Mouse (Mus musculus): Measurements from ENCODE around the gene Atp5c1. TPM values are rescaled to one million over a fixed set of nuclear protein-coding genes. Genes with fewer than 3 reads are reported as not detected.

Gene Atp5c1
- polyA plus RNA-seq, 2 experiments, result 334 to 578 TPM

- WGBS, result 31% methylated on average over 9 of the region's 9 CpGs
- no peaks in the 10 kb centered on the region for H3K27me3 ChIP-seq (ENCODE audit: control insufficient read depth, insufficient read depth, low read length)
- no peak overlapping the region for H3K27ac ChIP-seq (replicated peaks; ENCODE audit: low read depth, low read length)
- H3K9me3 ChIP-seq (ENCODE audit: control insufficient read depth, low read length), result no peaks in the 10 kb centered on the region
- H3K4me3 ChIP-seq (replicated peaks; ENCODE audit: low read length), result no peak overlapping the region
- no peak overlapping the region for H3K9ac ChIP-seq (ENCODE audit: low read depth, low read length, severe bottlenecking)
- DNase-seq (ENCODE audit: low spot score) (peak; percentile 69), ATAC-seq (ENCODE audit: low FRiP score, low read depth) (no peak)
- H3K4me1 ChIP-seq (ENCODE audit: control insufficient read depth, insufficient read depth, low read length), result no peaks in the 10 kb centered on the region
- H3K4me2 ChIP-seq (replicated peaks; ENCODE audit: low read depth, low read length, severe bottlenecking), result no peak overlapping the region
- no peak for TF ChIP-seq POLR2A (IDR thresholded peaks at IDR 0.05; ENCODE audit: borderline replicate concordance, extremely low read depth, insufficient read depth, insufficient read length)
- H3K36me3 ChIP-seq (ENCODE audit: control insufficient read depth, insufficient read depth, low read length), result peaks cover 4% of the 10 kb centered on the region; the same call in 1 of the 2 replicates
Observed at GRCm38 (mm10) chr2:10098598-10099215, 18.4 kb upstream of the Atp5c1 start.

- Histone ChIP-seq H3K9ac (ENCODE audit: low read depth, low read length, severe bottlenecking) (no peak overlapping the region), H3K4me2 (replicated peaks; ENCODE audit: low read depth, low read length, severe bottlenecking) (no peak overlapping the region), H3K4me1 (ENCODE audit: control insufficient read depth, insufficient read depth, low read length) (no peaks in the 10 kb centered on the region), H3K27me3 (ENCODE audit: control insufficient read depth, insufficient read depth, low read length) (no peaks in the 10 kb centered on the region), H3K36me3 (ENCODE audit: control insufficient read depth, insufficient read depth, low read length) (peaks cover 32% of the 10 kb centered on the region), H3K4me3 (replicated peaks; ENCODE audit: low read length) (no peak overlapping the region), H3K27ac (replicated peaks; ENCODE audit: low read depth, low read length) (no peak overlapping the region), H3K9me3 (ENCODE audit: control insufficient read depth, low read length) (no peaks in the 10 kb centered on the region)
- WGBS, result 87% methylated on average over 14 of the region's 14 CpGs
- ATAC-seq (ENCODE audit: low FRiP score, low read depth) (no peak), DNase-seq (ENCODE audit: low spot score) (no peak)
- TF ChIP-seq POLR2A (IDR thresholded peaks at IDR 0.05; ENCODE audit: borderline replicate concordance, extremely low read depth, insufficient read depth, insufficient read length), result no peak
Observed at GRCm38 (mm10) chr2:10094327-10095100, 14.2 kb upstream of the Atp5c1 start.

GRCm38 (mm10) chr2:10087256-10087850 lies 7.0 kb upstream of the Atp5c1 start:
- Histone ChIP-seq H3K36me3 (ENCODE audit: control insufficient read depth, insufficient read depth, low read length) (peaks cover 53% of the 10 kb centered on the region), H3K4me3 (replicated peaks; ENCODE audit: low read length) (no peak overlapping the region), H3K4me2 (replicated peaks; ENCODE audit: low read depth, low read length, severe bottlenecking) (no peak overlapping the region), H3K27ac (replicated peaks; ENCODE audit: low read depth, low read length) (no peak overlapping the region), H3K4me1 (ENCODE audit: control insufficient read depth, insufficient read depth, low read length) (no peaks in the 10 kb centered on the region), H3K9me3 (ENCODE audit: control insufficient read depth, low read length) (no peaks in the 10 kb centered on the region), H3K27me3 (ENCODE audit: control insufficient read depth, insufficient read depth, low read length) (no peaks in the 10 kb centered on the region), H3K9ac (ENCODE audit: low read depth, low read length, severe bottlenecking) (no peak overlapping the region)
- no peak for DNase-seq (ENCODE audit: low spot score)
- no peak for ATAC-seq (ENCODE audit: low FRiP score, low read depth)
- TF ChIP-seq POLR2A (IDR thresholded peaks at IDR 0.05; ENCODE audit: borderline replicate concordance, extremely low read depth, insufficient read depth, insufficient read length), result no peak
- WGBS, result 86% methylated on average over 8 of the region's 8 CpGs

- Histone ChIP-seq H3K36me3 (ENCODE audit: control insufficient read depth, insufficient read depth, low read length) (peaks cover 20% of the 10 kb centered on the region; the same call in 1 of the 2 replicates), H3K27ac (replicated peaks; ENCODE audit: low read depth, low read length) (no peak overlapping the region), H3K9me3 (ENCODE audit: control insufficient read depth, low read length) (no peaks in the 10 kb centered on the region), H3K4me1 (ENCODE audit: control insufficient read depth, insufficient read depth, low read length) (peaks cover 23% of the 10 kb centered on the region), H3K4me2 (replicated peaks; ENCODE audit: low read depth, low read length, severe bottlenecking) (no peak overlapping the region), H3K27me3 (ENCODE audit: control insufficient read depth, insufficient read depth, low read length) (no peaks in the 10 kb centered on the region), H3K9ac (ENCODE audit: low read depth, low read length, severe bottlenecking) (no peak overlapping the region), H3K4me3 (replicated peaks; ENCODE audit: low read length) (no peak overlapping the region)
- DNase-seq (ENCODE audit: low spot score), result no peak
- no peak for TF ChIP-seq POLR2A (IDR thresholded peaks at IDR 0.05; ENCODE audit: borderline replicate concordance, extremely low read depth, insufficient read depth, insufficient read length)
- ATAC-seq (ENCODE audit: low FRiP score, low read depth), result no peak
- 29% methylated on average over 1 of the region's 1 CpGs for WGBS
Observed at GRCm38 (mm10) chr2:10082737-10083136, 2.4 kb upstream of the Atp5c1 start.

GRCm38 (mm10) chr2:10081453-10082080 lies 1.3 kb upstream of the Atp5c1 start:
- Histone ChIP-seq H3K27ac (replicated peaks; ENCODE audit: low read depth, low read length) (no peak overlapping the region), H3K4me3 (replicated peaks; ENCODE audit: low read length) (peak overlapping the region; percentile 93), H3K9me3 (ENCODE audit: control insufficient read depth, low read length) (no peaks in the 10 kb centered on the region), H3K4me1 (ENCODE audit: control insufficient read depth, insufficient read depth, low read length) (peaks cover 23% of the 10 kb centered on the region), H3K36me3 (ENCODE audit: control insufficient read depth, insufficient read depth, low read length) (peaks cover 10% of the 10 kb centered on the region), H3K9ac (ENCODE audit: low read depth, low read length, severe bottlenecking) (peak overlapping the region; percentile 99; the same call in 1 of the 2 replicates), H3K4me2 (replicated peaks; ENCODE audit: low read depth, low read length, severe bottlenecking) (peak overlapping the region; percentile 68), H3K27me3 (ENCODE audit: control insufficient read depth, insufficient read depth, low read length) (no peaks in the 10 kb centered on the region)
- no peak for TF ChIP-seq POLR2A (IDR thresholded peaks at IDR 0.05; ENCODE audit: borderline replicate concordance, extremely low read depth, insufficient read depth, insufficient read length)
- DNase-seq (ENCODE audit: low spot score) (no peak), ATAC-seq (ENCODE audit: low FRiP score, low read depth) (no peak)
- 80% methylated on average over 5 of the region's 5 CpGs for WGBS

All from limb, embryonic 14.5 days (tissue).